Mouse (Mus musculus) frontal cortex, postnatal 25 days (tissue): ENCODE results near the gene Psmd7.
"Not testable (repeated sequence)": the region's sequence is repeated elsewhere in the genome, so short reads cannot be mapped to it uniquely, and the experiment has no call there.

ENCODE experiments used
- DNase-seq, 2 experiments: peaks; one replicate each; pipeline ENCODE4 v3.0.0; 2022; ENCODE audit warnings: low spot score in 2 of 2

Gene Psmd7

GRCm38 (mm10) chr8:107587995-107588780, at the start of gene Psmd7:
Psmd7 (minus strand) TSS chr8:107588464.
- DNase-seq: peak; percentile 82 to 88

GRCm38 (mm10) chr8:107633734-107634133, 45.5 kb upstream of the Psmd7 start:
- DNase-seq: no peak

GRCm38 (mm10) chr8:107629701-107630100, 41.4 kb upstream of the Psmd7 start:
- DNase-seq: no peak

- no peak for DNase-seq
Measured at GRCm38 (mm10) chr8:107628501-107629149, 40.4 kb upstream of the Psmd7 start.

- DNase-seq: no peak
Measured at GRCm38 (mm10) chr8:107627881-107628280, 39.6 kb upstream of the Psmd7 start.

GRCm38 (mm10) chr8:107624301-107624700, 36.0 kb upstream of the Psmd7 start:
- DNase-seq: not testable (repeated sequence)

- no peak for DNase-seq
Measured at GRCm38 (mm10) chr8:107621930-107622623, 33.8 kb upstream of the Psmd7 start.

- no peak for DNase-seq
Measured at GRCm38 (mm10) chr8:107621136-107621535, 32.9 kb upstream of the Psmd7 start.

GRCm38 (mm10) chr8:107618499-107618898, 30.2 kb upstream of the Psmd7 start:
- DNase-seq: no peak

GRCm38 (mm10) chr8:107613411-107613810, 25.1 kb upstream of the Psmd7 start:
- DNase-seq: no peak

GRCm38 (mm10) chr8:107610845-107611244, 22.6 kb upstream of the Psmd7 start:
- DNase-seq: no peak

- DNase-seq: no peak
Measured at GRCm38 (mm10) chr8:107608751-107609150, 20.5 kb upstream of the Psmd7 start.

- DNase-seq: peak; percentile 28 to 48
Measured at GRCm38 (mm10) chr8:107603026-107603425, 14.8 kb upstream of the Psmd7 start.

- DNase-seq: no peak
Measured at GRCm38 (mm10) chr8:107599691-107600090, 11.4 kb upstream of the Psmd7 start.

GRCm38 (mm10) chr8:107597731-107598130, 9.5 kb upstream of the Psmd7 start:
- DNase-seq: no peak

- DNase-seq: no peak
Measured at GRCm38 (mm10) chr8:107594817-107595216, 6.6 kb upstream of the Psmd7 start.

GRCm38 (mm10) chr8:107593967-107594729, 5.9 kb upstream of the Psmd7 start:
- no peak for DNase-seq

GRCm38 (mm10) chr8:107587429-107587994, 752 bp downstream of the Psmd7 start:
- no peak for DNase-seq

- DNase-seq: no peak
Measured at GRCm38 (mm10) chr8:107582136-107582535, 6.1 kb downstream of the Psmd7 start.

- DNase-seq: no peak
Measured at GRCm38 (mm10) chr8:107581536-107581935, 6.7 kb downstream of the Psmd7 start.

- DNase-seq: no peak
Measured at GRCm38 (mm10) chr8:107580879-107581278, 7.4 kb downstream of the Psmd7 start.
